Mouse (Mus musculus) erythroblast, embryonic 14.5 days (primary cell): ENCODE measurements around the gene Fam107b. TPM values are rescaled to one million over a fixed set of nuclear protein-coding genes. Genes with fewer than 3 reads are reported as not detected.
A peak's percentile ranks its signal among the peaks of the same experiment; 100 is the strongest.
"Not testable (repeated sequence)": the region's sequence is repeated elsewhere in the genome, so short reads cannot be mapped to it uniquely, and the experiment has no call there.

Source experiments
- H3K27me3 ChIP-seq: 2 replicates; pipeline ENCODE4 v1.6.1; 2012; ENCODE audit warnings: inconsistent platforms; ENCODE audit not compliant: control insufficient read depth
- H3K36me3 ChIP-seq: 2 replicates; pipeline ENCODE4 v1.6.1; 2012; ENCODE audit warnings: mild to moderate bottlenecking, inconsistent platforms; ENCODE audit not compliant: control insufficient read depth
- H3K4me1 ChIP-seq: 2 replicates; pipeline ENCODE4 v1.6.1; 2012; ENCODE audit warnings: inconsistent platforms; ENCODE audit not compliant: control insufficient read depth
- H3K4me3 ChIP-seq: replicated peaks from 2 replicates; pipeline ENCODE3; 2012; ENCODE audit warnings: moderate library complexity, mild to moderate bottlenecking, inconsistent platforms
- H3K9me3 ChIP-seq: 2 replicates; pipeline ENCODE4 v1.6.1; 2012; ENCODE audit warnings: low read length, inconsistent platforms, mixed read lengths; ENCODE audit not compliant: control insufficient read depth
- GATA1 ChIP-seq: IDR thresholded peaks from 2 replicates; pipeline ENCODE4 v1.6.1; 2012; ENCODE audit warnings: low read length, inconsistent platforms, mixed read lengths
- TAL1 ChIP-seq: IDR thresholded peaks from 3 replicates; pipeline ENCODE4 v1.6.1; 2012; ENCODE audit warnings: low read length, inconsistent platforms, mixed read lengths
- polyA plus RNA-seq: library from polyadenylated mRNA; stranded (reverse); fragments of >175 nt; gene quantifications from 2 replicates; pipeline ENCODE4 v1.2.3, GENCODE M21; 2012

Fam107b gene
- polyA plus RNA-seq, 1 experiment: 0.90 TPM

DNA sequence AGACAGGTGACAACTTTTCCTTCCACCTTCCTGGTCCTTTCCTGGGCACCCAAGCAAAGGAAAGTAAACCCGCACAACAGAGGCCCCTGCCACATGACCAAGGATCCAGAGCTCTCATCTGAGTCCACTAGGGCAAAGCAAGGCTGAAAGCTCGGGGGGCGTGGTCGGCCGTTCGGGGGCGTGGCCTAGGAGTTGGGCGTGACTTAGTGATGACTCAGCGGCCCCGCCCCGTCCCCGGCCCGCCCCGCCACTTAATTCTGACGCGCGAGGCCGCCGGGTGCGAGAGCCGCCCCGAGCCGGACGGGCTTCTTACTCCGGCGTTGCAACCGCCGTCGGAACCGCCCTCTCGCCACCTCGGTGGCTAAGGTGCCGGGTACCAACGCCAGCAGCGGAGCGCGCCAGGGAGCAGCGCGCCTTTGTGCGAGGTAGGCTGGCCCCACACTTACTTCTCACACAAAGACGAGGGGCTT is 143.0 kb downstream of the Fam107b start:
- Histone ChIP-seq H3K4me3 (peak overlapping the region; percentile 66), H3K4me1 (peaks cover 32% of the 10 kb centered on the region), H3K36me3 (no peaks in the 10 kb centered on the region), H3K27me3 (peaks cover 20% of the 10 kb centered on the region), H3K9me3 (no peaks in the 10 kb centered on the region)
- TF ChIP-seq GATA1 (no peak), TAL1 (no peak)

DNA sequence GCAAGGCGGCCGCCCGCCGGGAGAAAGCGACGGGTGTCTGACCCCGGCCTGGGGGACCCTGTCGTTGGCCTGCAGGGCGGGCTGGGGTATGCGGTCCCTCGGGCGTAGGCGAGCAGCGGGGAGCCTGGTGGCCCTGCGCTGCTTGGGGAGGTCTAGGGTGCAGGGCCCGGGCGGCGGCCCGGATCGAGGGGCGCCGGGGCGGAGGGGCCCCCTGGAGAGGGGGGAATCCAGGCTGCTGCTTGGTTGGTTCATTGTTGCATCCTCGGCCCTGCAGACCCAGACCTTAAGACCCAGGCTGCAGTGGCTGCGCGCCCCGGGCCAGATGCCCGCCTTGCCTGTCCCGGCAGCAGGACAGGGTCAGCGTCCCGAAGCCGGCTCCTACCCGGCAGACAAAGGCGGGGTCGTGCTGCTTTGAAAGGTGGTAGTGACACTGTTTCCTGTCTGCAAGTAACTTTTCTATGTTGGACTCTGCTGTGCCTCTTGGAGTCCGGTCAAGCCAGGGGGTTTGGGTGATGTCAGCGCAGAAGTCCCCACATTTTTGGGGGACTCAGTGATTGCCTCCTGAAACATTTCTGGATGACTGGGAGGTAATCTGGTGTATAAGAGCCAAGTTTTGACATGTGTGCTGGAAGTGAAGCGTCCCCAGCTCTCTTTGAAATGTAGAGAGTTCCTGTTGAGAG is 143.5 kb downstream of the Fam107b start:
- TF ChIP-seq GATA1 (no peak), TAL1 (no peak)
- peak overlapping the region; percentile 66 for H3K4me3 ChIP-seq
- peaks cover 32% of the 10 kb centered on the region for H3K4me1 ChIP-seq
- H3K9me3 ChIP-seq: no peaks in the 10 kb centered on the region
- H3K36me3 ChIP-seq: no peaks in the 10 kb centered on the region
- peaks cover 20% of the 10 kb centered on the region for H3K27me3 ChIP-seq

DNA sequence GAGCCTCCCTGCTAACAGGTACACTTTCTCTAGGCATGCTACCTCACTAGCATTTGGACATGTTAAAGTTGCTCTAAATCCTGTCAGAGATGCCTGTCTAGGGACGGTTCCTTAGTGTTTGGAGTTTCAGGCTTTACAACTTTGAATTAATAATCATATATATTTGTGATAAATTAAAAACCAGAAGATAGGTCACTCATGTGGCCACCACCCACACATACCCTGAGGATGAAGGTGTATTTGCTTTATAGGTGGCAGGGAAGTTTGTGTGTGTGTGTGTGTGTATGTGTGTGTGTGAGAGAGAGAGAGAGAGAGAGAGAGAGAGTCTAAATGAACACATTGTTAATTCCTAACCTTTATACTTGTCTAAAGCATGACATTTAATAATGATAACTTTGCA is 144.2 kb downstream of the Fam107b start:
- Histone ChIP-seq H3K36me3 (no peaks in the 10 kb centered on the region), H3K4me3 (peak overlapping the region; percentile 66), H3K4me1 (peaks cover 30% of the 10 kb centered on the region), H3K9me3 (no peaks in the 10 kb centered on the region), H3K27me3 (peaks cover 20% of the 10 kb centered on the region)
- TF ChIP-seq TAL1: no peak
- TF ChIP-seq GATA1: no peak

DNA sequence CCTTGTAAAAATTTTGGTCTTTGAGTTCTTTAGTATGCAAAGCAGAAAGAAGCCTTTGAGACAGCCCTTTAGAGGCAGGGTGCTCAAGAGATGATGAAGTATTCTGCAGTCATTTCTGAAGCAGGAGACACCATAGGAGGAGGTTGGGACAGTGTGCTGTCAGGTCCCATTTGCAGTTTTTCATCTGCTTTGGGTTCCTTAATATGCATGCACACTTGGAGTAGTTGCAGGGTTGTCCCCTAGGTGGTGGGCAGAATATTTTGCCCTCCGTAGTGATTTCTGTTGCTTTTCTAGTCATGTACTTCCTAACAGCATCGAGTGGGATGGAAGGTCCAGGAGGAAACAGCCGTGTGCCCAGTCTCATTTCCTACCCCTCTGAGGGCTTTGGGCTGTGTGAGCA is 145.1 kb downstream of the Fam107b start:
- no peaks in the 10 kb centered on the region for H3K36me3 ChIP-seq
- peaks cover 23% of the 10 kb centered on the region for H3K4me1 ChIP-seq
- no peak for TF ChIP-seq GATA1
- TF ChIP-seq TAL1: no peak
- H3K9me3 ChIP-seq: no peaks in the 10 kb centered on the region
- peaks cover 20% of the 10 kb centered on the region for H3K27me3 ChIP-seq
- H3K4me3 ChIP-seq: no peak overlapping the region

DNA sequence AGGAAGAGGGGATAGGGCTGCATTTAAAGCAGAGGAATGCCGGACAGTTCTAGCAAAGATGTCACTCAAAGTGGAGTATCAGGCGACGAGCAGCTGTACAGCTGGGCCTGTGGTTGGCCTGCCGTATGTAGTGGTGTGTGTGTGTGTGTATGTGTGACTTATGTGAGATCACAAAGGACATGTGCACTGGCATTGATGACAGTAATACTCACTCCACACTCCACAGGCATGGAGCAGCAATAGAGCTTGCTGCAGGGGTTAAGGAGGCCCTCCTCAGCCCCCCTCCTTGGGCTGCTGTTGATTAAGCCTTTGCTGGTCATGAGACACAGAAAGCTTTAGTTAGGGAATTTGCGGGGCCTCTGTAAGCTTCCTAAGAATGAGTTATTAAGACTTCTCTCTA is 147.0 kb downstream of the Fam107b start:
- no peaks in the 10 kb centered on the region for H3K36me3 ChIP-seq
- H3K4me1 ChIP-seq: peaks cover 18% of the 10 kb centered on the region
- H3K9me3 ChIP-seq: no peaks in the 10 kb centered on the region
- H3K4me3 ChIP-seq: no peak overlapping the region
- TF ChIP-seq TAL1 (no peak), GATA1 (no peak)
- H3K27me3 ChIP-seq: peaks cover 20% of the 10 kb centered on the region

DNA sequence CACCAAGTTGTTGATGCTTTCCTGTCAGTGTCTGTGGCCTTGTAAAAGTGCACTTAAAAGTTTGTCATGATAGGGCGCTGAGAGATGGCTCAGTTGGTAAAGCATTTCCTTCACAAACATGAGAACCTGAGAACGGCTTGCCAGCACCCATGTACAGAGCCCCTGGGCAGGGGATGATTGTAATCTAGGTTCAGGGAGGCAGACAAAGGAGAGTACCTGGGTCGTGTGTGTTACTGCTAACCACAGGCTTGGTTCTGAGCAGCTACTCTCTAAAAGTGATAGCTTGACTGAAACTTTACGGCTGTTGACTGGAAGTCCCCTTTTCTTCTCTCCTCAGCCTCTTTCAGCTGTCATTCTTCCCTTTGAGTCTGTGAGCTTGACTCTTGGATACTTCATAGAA is 147.6 kb downstream of the Fam107b start:
- Histone ChIP-seq H3K4me3 (no peak overlapping the region), H3K9me3 (no peaks in the 10 kb centered on the region), H3K4me1 (peaks cover 17% of the 10 kb centered on the region), H3K27me3 (peaks cover 20% of the 10 kb centered on the region), H3K36me3 (no peaks in the 10 kb centered on the region)
- TF ChIP-seq GATA1 (no peak), TAL1 (no peak)

DNA sequence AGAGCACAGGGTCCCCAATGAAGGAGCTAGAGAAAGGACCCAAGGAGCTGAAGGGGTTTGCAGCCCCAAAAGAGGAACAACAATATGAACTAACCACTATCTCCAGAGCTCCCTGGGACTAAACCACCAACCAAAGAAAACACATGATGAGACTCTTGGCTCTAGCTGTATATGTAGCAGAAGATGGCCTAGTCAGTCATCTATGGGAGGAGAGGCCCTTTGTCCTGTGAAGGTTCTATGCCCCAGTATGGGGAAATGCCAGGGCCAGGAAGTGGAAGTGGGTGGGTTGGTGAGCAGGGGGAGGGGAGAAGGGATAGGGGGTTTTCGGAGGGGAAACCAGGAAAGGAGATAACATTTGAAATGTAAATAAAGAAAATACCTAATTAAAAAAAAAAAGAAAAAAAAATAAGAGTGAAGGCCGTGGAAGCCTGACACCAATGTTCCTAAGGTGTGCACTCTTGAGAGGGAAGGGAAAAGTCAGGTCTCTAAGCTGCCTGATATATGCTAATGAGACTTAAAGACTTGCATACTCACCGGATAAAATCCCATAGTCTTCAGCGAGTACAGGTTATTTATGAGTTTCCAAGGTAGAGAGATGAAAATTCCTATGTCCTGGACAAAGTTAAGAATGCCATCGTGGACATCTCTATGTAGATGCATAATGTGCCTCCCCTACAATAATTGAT is 149.3 kb downstream of the Fam107b start:
- not testable (repeated sequence) for H3K4me3 ChIP-seq

DNA sequence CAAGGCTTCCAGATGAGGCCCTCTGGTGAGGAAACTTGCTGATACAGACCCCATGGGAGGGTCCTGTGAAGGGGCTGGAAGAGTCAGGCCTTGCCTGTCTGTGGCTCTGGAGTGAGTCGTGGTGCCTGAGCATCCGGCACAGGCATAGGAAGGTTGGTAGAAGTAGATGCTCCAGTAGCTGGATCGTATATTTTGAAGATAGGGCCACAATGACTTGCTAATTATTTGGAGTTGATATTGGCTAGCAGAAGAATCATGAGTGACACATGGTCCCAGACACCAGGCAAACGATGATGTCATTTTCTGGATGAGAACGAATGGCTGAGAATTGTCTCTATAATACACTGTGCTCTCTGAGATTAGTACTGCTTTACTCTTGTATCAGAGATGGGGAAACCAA is 150.8 kb downstream of the Fam107b start:
- Histone ChIP-seq H3K36me3 (no peaks in the 10 kb centered on the region), H3K9me3 (no peaks in the 10 kb centered on the region), H3K4me3 (no peak overlapping the region), H3K27me3 (no peaks in the 10 kb centered on the region), H3K4me1 (peaks cover 2% of the 10 kb centered on the region; the same call in 1 of the 2 replicates)
- no peak for TF ChIP-seq TAL1
- no peak for TF ChIP-seq GATA1

More for the DNA sequence above, 149.3 kb downstream of the Fam107b start:
- H3K9me3 ChIP-seq, H3K4me1 ChIP-seq, H3K27me3 ChIP-seq, H3K36me3 ChIP-seq: not testable (repeated sequence)

DNA sequence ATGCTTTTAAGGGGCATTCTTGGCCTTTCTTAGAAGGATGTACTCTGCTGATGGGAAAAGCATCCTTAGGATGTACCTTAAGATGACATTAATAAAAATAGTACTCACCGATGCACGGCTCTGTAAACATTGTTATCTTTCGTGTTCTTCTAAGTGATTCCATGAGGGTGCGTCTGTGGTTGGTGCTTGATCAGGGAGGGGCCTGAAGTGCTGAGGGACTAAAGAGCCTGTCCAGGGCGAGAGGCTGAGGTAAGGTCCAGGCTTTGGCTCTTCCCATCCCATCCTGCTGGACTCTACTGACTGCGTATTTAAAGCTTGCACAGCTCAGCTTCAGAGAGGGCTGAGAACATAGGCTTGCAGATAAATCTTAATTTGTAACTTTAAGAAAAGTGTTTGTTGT is 151.7 kb downstream of the Fam107b start:
- Histone ChIP-seq H3K9me3 (no peaks in the 10 kb centered on the region), H3K27me3 (no peaks in the 10 kb centered on the region), H3K4me1 (peaks cover 2% of the 10 kb centered on the region; the same call in 1 of the 2 replicates), H3K4me3 (no peak overlapping the region), H3K36me3 (no peaks in the 10 kb centered on the region)
- TF ChIP-seq TAL1 (no peak), GATA1 (no peak)
